Mouse (Mus musculus) kidney, embryonic 16.5 days (tissue): ENCODE results near the gene Gipr. TPM values are rescaled to one million over a fixed set of nuclear protein-coding genes. Genes with fewer than 3 reads are reported as not detected.

ENCODE experiments used
- ATAC-seq: fragments of 200-750 bp; cut with Nextera tagmentation; 2 replicates; pipeline ENCODE4 v1.8.0; 2017; ENCODE audit warnings: moderate TSS enrichment; ENCODE audit not compliant: low FRiP score, low TSS enrichment
- H3K27ac ChIP-seq: fragments of 300-500 bp; sonication (generic); 2 replicates; pipeline ENCODE4 v1.5.1; 2014; ENCODE audit warnings: low read length
- H3K27me3 ChIP-seq: fragments of 300-500 bp; sonication (generic); 2 replicates; pipeline ENCODE4 v1.6.1; 2014; ENCODE audit warnings: low read length, control low read depth, mixed read lengths; ENCODE audit not compliant: insufficient read depth
- H3K36me3 ChIP-seq: fragments of 300-500 bp; sonication (generic); 2 replicates; pipeline ENCODE4 v1.6.1; 2014; ENCODE audit warnings: low read length, control low read depth, mixed read lengths; ENCODE audit not compliant: insufficient read depth
- H3K4me1 ChIP-seq: fragments of 300-500 bp; sonication (generic); 2 replicates; pipeline ENCODE4 v1.6.1; 2014; ENCODE audit warnings: low read length, control low read depth, mixed read lengths; ENCODE audit not compliant: insufficient read depth
- H3K4me2 ChIP-seq: fragments of 300-500 bp; sonication (generic); replicated peaks from 2 replicates; pipeline ENCODE4 v1.6.1; 2014; ENCODE audit warnings: low read depth, low read length
- H3K4me3 ChIP-seq: fragments of 300-500 bp; sonication (generic); 2 replicates; pipeline ENCODE4 v1.5.1; 2014; ENCODE audit warnings: mild to moderate bottlenecking, low read length
- H3K9ac ChIP-seq: fragments of 300-500 bp; sonication (generic); replicated peaks from 2 replicates; pipeline ENCODE4 v1.6.1; 2014; ENCODE audit warnings: low read length
- H3K9me3 ChIP-seq: fragments of 300-500 bp; sonication (generic); 2 replicates; pipeline ENCODE4 v1.6.1; 2016; ENCODE audit warnings: low read length, control low read depth
- WGBS: fragments of 180-500 bp; shearing (Covaris S2); extraction: QIAGEN DNeasy Blood & Tissue Kit; methylation state at CpG from one replicate; pipeline ENCODE4 v1.1.7; 2014; 5-methylcytosine and 5-hydroxymethylcytosine counted together
- microRNA counts: library from miRNA; unstranded; fragments of <30 nt; microRNA quantifications from one replicate; lab custom pipeline; 2016
- microRNA-seq: library from miRNA; unstranded; fragments of <30 nt; microRNA quantifications from one replicate; pipeline ENCODE4, GENCODE M21; 2016
- polyA plus RNA-seq: library from polyadenylated mRNA; unstranded; fragments of >200 nt; fragmentation: Nextera tagmentation; extraction: Ambion mirVana; gene quantifications from 2 replicates; pipeline ENCODE4 v1.2.1, GENCODE M21; 2015

Gene Gipr
- polyA plus RNA-seq, 1 experiment from 2014 or later, result 0.37 TPM

GRCm38 (mm10) chr7:19119631-19120429 lies 46.1 kb downstream of the Gipr start, which contains the start of gene Fbxo46:
TSS of gene Fbxo46 (plus strand) at chr7:19119859.
- Histone ChIP-seq H3K9ac (peak within 1 kb of the TSS; percentile 84), H3K36me3 (peaks cover 3% of the 10 kb centered on the region; the same call in 1 of the 2 replicates), H3K9me3 (peaks cover 15% of the 10 kb centered on the region; the same call in 1 of the 2 replicates), H3K4me1 (peaks cover 19% of the 10 kb centered on the region), H3K4me3 (peak within 1 kb of the TSS; percentile 75), H3K27ac (no peak within 1 kb of the TSS; the same call in 1 of the 2 replicates), H3K27me3 (no peaks in the 10 kb centered on the region), H3K4me2 (peak within 1 kb of the TSS; percentile 76)
- peak; percentile 95 for ATAC-seq
- WGBS, result 2% methylated on average over 34 of the region's 34 CpGs

DNA sequence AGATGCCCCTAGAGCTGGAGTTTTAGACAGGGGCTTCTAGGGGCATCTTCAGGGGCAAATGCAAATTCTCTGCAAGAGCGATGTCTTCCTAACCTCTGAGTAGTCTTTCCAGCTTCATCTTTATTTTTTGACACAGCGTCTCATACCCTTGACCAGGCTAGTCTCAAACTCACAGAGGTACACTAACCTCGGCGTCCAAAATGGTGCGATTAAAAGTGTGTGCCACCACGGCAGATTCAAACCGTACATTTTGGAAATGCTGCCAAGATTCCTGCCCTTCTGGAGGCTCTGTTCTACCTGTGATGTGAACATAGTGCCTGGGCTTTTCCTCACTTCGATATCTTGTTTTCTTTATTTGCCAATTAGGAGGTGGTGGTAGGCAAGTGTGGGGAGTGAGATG lies 46.8 kb downstream of the Gipr start:
- Histone ChIP-seq H3K27ac (no peak overlapping the region), H3K4me1 (peaks cover 19% of the 10 kb centered on the region), H3K4me3 (no peak overlapping the region), H3K9me3 (peaks cover 15% of the 10 kb centered on the region; the same call in 1 of the 2 replicates), H3K27me3 (no peaks in the 10 kb centered on the region), H3K9ac (no peak overlapping the region), H3K36me3 (peaks cover 3% of the 10 kb centered on the region; the same call in 1 of the 2 replicates), H3K4me2 (0 out of 2 replicates have a peak overlapping the region, but pooled peaks have one; percentile 21)
- ATAC-seq, result 0 out of 2 replicates have a peak, but pooled peaks have one; percentile 3
- 96% methylated on average over 8 of the region's 8 CpGs for WGBS

DNA sequence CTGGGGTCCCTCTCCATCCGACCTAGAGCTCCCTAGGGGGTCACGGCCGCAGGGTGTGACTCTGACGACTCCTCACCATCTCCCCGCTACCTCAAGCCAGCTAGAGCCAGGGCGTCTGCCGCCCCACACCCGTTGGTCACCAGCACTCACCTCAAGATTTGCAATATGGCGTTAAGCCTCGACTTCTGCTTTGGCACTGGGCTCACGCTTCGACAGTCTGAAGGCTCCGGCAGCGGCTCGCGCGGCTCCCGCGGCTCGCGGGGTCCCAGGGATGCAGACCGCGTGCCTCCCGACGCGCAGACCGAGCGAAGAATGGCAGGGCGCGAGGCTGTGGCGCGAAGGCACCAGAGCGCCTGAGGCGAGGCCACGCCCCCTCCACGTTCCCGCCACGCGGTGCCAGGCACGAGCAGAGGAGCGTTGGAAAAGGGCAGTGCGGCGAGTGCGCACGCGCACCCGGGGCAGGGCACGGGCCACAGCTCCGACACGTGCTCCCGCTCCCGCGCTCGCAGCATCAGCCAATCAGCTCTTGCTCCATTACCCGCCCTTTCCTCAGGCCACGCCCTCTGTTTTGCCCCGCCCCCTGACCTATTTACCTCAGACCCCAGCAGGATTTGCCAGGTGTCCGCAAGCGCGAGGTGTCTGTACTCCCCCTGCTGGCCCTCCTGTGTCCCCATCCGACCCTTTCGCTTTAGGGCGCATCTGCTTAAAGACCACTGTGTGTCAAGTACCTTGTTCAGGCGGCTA lies 47.7 kb downstream of the Gipr start, which contains the start of gene Gm4969:
Gm4969 (minus strand) TSS at position 341 of the 744 bp plus-strand sequence.
- peak within 1 kb of the TSS; percentile 56 for H3K4me2 ChIP-seq
- 22% methylated on average over 64 of the region's 64 CpGs for WGBS
- ATAC-seq, result peak; percentile 50
- no peak within 1 kb of the TSS for H3K27ac ChIP-seq
- peak within 1 kb of the TSS; percentile 35 for H3K4me3 ChIP-seq
- H3K4me1 ChIP-seq, result peaks cover 19% of the 10 kb centered on the region
- H3K9me3 ChIP-seq, result peaks cover 15% of the 10 kb centered on the region; the same call in 1 of the 2 replicates
- peak within 1 kb of the TSS; percentile 44 for H3K9ac ChIP-seq
- H3K36me3 ChIP-seq, result peaks cover 3% of the 10 kb centered on the region; the same call in 1 of the 2 replicates
- H3K27me3 ChIP-seq, result no peaks in the 10 kb centered on the region

GRCm38 (mm10) chr7:19109565-19109964 lies 56.4 kb downstream of the Gipr start:
- H3K27ac ChIP-seq, result no peak overlapping the region
- no peak overlapping the region for H3K4me3 ChIP-seq
- H3K27me3 ChIP-seq, result no peaks in the 10 kb centered on the region
- H3K4me2 ChIP-seq, result no peak overlapping the region
- H3K9me3 ChIP-seq, result no peaks in the 10 kb centered on the region
- 78% methylated on average over 1 of the region's 1 CpGs for WGBS
- H3K9ac ChIP-seq, result no peak overlapping the region
- H3K4me1 ChIP-seq, result no peaks in the 10 kb centered on the region
- ATAC-seq, result no peak
- no peaks in the 10 kb centered on the region for H3K36me3 ChIP-seq

DNA sequence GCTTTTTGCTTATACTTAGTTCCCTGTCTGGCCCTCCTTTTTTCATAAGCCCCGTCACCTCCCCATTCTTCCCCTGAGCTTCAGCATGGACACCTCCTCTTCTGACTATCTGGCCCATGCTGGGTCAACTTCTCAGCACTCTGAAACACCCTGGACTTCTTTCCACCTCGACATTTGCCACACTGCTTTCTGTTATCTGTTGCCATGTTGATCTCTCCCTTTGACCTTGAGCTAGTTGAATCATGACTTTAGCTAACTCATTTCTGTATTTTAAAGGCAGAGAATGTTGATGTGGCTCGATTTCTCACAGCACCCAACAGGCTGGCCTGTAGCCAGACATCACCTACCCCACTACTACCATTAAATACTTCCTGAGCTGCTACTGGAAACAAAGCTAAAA lies 58.5 kb downstream of the Gipr start:
- H3K9me3 ChIP-seq, result no peaks in the 10 kb centered on the region
- H3K9ac ChIP-seq, result no peak overlapping the region
- H3K4me1 ChIP-seq, result no peaks in the 10 kb centered on the region
- no peak overlapping the region for H3K4me3 ChIP-seq
- 64% methylated on average over 3 of the region's 3 CpGs for WGBS
- no peaks in the 10 kb centered on the region for H3K27me3 ChIP-seq
- H3K27ac ChIP-seq, result no peak overlapping the region
- H3K36me3 ChIP-seq, result no peaks in the 10 kb centered on the region
- no peak for ATAC-seq
- no peak overlapping the region for H3K4me2 ChIP-seq

MicroRNAs encoded within 50 kb of the gene (microRNA counts, 519-probe panel; counts per million panel counts)
- microRNA mmu-miR-330 (lab: Ali Mortazavi, UCI), result 1,483 counts per million, percentile 41 among the panel's probes with 10 or more counts

Small RNAs within 50 kb of the gene (microRNA-seq; reads per million reads assigned to microRNA genes)
- 200 reads per million, percentile 64 among the genes with 10 or more reads in this experiment for gene Mir330

Other genes starting within 250 kb of the Gipr start
- 0.67 and 0.77 TPM in 2 replicates for gene Nova2, start 240.2 kb downstream of the Gipr start, polyA plus RNA-seq
- gene Nanos2, start 178.7 kb downstream of the Gipr start, polyA plus RNA-seq, result not detected in 2 replicates
- 3.3 and 4.0 TPM in 2 replicates for gene Mypop, start 174.9 kb downstream of the Gipr start, polyA plus RNA-seq
- 21.4 and 23.5 TPM in 2 replicates for gene Irf2bp1, start 162.1 kb downstream of the Gipr start, polyA plus RNA-seq
- gene Foxa3, start 142.6 kb downstream of the Gipr start, polyA plus RNA-seq, result 0.35 and 0.75 TPM in 2 replicates
- gene Sympk, start 141.8 kb downstream of the Gipr start, polyA plus RNA-seq, result 34.0 and 35.6 TPM in 2 replicates
- gene Rsph6a, start 111.4 kb downstream of the Gipr start, polyA plus RNA-seq, result not detected in 2 replicates
- 15.5 and 16.8 TPM in 2 replicates for gene Dmwd, start 89.9 kb downstream of the Gipr start, polyA plus RNA-seq
- 17.2 and 27.5 TPM in 2 replicates for gene Dmpk, start 82.3 kb downstream of the Gipr start, polyA plus RNA-seq
- 9.5 and 10.5 TPM in 2 replicates for gene Six5, start 71.5 kb downstream of the Gipr start, polyA plus RNA-seq
- 3.2 and 4.3 TPM in 2 replicates for gene Gm4969, start 47.8 kb downstream of the Gipr start, polyA plus RNA-seq
- gene Fbxo46, start 46.3 kb downstream of the Gipr start, polyA plus RNA-seq, result 18.4 and 20.3 TPM in 2 replicates
- gene Qpctl, start 16.8 kb downstream of the Gipr start, polyA plus RNA-seq, result 15.1 and 16.1 TPM in 2 replicates
- gene Snrpd2, start 16.4 kb downstream of the Gipr start, polyA plus RNA-seq, result 137 and 141 TPM in 2 replicates
- 12.0 and 14.5 TPM in 2 replicates for gene Eml2, start 10.3 kb upstream of the Gipr start, polyA plus RNA-seq
- gene Gpr4, start 46.4 kb upstream of the Gipr start, polyA plus RNA-seq, result 4.0 and 4.3 TPM in 2 replicates
- gene Opa3, start 62.2 kb upstream of the Gipr start, polyA plus RNA-seq, result 42.9 and 44.6 TPM in 2 replicates
- 81.0 and 86.9 TPM in 2 replicates for gene Vasp, start 105.7 kb upstream of the Gipr start, polyA plus RNA-seq
- 0.22 TPM in 1 of 2 replicates, not detected in the other for gene Ppm1n, start 113.9 kb upstream of the Gipr start, polyA plus RNA-seq
- gene Rtn2, start 116.5 kb upstream of the Gipr start, polyA plus RNA-seq, result 8.0 and 9.4 TPM in 2 replicates
- gene Fosb, start 143.9 kb upstream of the Gipr start, polyA plus RNA-seq, result 0.17 and 0.22 TPM in 2 replicates
- gene Ercc1, start 178.7 kb upstream of the Gipr start, polyA plus RNA-seq, result 81.8 and 86.1 TPM in 2 replicates
- 25.0 and 27.7 TPM in 2 replicates for gene Cd3eap, start 193.4 kb upstream of the Gipr start, polyA plus RNA-seq
- 3.3 and 4.0 TPM in 2 replicates for gene Ppp1r13l, start 193.6 kb upstream of the Gipr start, polyA plus RNA-seq
- gene Ercc2, start 215.9 kb upstream of the Gipr start, polyA plus RNA-seq, result 16.7 and 19.0 TPM in 2 replicates
- 7.0 and 8.5 TPM in 2 replicates for gene Klc3, start 238.0 kb upstream of the Gipr start, polyA plus RNA-seq
- 18.6 and 28.2 TPM in 2 replicates for gene Ckm, start 238.6 kb upstream of the Gipr start, polyA plus RNA-seq